Mouse (Mus musculus): ENCODE results near the gene Pced1b.

Pced1b gene

GRCm38 (mm10) chr15:97257206-97257775 lies 10.4 kb downstream of the Pced1b start:
- in situ Hi-C loops (cut with MboI, MseI) = no loop called here

DNA sequence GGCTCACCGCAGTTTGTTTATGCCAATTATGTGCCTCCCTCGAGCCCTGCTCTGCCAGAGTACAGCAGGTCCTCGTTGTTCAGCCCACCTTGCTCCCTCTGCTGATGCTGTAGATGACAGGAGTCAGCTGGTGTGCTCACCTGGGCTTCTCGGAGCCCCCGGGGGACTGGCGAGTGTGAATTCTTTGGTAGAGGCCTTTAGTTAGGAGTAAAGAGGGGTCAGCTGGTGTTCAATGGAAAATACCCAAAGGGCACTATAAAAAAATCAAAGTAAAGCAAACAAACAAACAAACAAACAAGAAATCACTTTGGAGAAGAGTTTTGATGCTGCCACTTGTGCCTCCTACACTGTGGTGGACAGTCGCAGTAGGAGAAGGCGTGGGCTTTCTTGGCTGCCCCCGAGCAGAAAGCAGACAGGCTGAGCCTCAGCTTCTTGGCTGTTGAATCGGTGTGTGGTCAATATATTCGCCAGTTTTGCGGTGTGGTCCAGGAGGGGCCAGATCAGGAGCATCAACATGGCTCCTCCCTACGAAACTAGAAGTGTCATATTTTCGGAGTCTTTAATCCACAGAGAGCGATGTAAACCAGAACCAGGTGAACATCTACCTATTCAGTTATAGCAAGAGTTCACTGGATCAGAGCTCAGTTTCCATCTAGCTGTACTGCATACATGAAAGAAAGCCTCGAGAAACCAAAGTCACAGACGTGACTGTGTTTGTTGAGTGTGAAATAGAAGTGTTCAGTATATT lies 11.8 kb downstream of the Pced1b start:
- in situ Hi-C loops (cut with MboI, MseI) = no loop called here

DNA sequence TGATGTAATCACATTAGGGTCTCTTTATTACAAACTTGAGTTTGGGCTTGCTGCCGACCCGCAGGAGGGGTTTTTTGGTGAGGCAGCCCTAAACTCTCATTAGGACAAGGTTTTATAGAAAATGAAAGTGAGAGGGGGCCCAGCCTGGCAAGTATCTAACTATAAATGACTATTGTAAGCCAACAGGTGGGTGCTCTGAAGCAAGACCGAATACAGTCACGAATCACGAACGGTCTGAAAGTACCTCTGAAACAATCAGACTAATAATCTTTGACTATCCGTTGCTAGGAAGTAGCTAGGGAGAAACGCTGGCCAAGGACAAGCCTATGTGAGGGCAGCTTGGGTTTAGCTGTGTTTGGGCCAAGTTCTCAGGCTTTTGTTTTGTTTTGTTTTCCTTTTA lies 12.4 kb downstream of the Pced1b start:
- in situ Hi-C loops (cut with MboI, MseI) = no loop called here

DNA sequence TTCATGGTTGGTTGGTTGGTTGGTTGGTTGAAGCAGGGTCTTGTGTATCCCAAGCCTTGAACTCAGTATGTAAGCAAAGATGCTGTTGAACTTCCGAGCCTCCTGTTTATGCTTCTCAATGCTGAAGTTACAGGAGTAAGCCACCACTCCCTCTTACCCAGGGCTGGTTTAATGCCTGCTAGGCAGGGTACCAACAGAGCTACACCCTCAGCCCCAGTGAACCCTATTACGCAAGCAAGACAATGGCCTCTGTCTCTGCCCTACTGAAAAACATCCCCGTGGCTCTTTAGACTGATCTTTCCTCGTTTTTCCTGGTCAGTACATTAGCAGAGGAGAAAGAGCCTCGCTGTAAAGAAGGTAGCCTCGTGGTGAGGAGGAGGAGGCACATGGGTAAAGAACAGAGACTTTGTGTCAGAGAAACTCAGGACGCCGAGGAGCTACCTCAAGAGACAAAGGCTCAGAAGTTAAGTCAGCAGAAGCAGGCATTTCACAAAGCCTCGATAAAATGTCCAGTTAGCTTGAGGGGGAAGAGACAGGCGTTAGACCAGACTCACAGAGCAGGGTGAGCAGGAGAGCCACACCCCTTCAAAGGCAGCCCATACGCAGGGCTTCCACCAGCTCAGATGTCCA lies 13.2 kb downstream of the Pced1b start:
- in situ Hi-C loops (cut with MboI, MseI) = no loop called here

GRCm38 (mm10) chr15:97262251-97262650 lies 15.3 kb downstream of the Pced1b start:
- in situ Hi-C loops (cut with MboI, MseI) = no loop called here

GRCm38 (mm10) chr15:97266236-97266845 lies 19.4 kb downstream of the Pced1b start:
- in situ Hi-C loops (cut with MboI, MseI) = no loop called here

GRCm38 (mm10) chr15:97267094-97267695 lies 20.3 kb downstream of the Pced1b start:
- in situ Hi-C loops (cut with MboI, MseI) = no loop called here

- in situ Hi-C loops (cut with MboI, MseI) = no loop called here
These were observed 25.2 kb downstream of the Pced1b start for GRCm38 (mm10) chr15:97271985-97272697.

GRCm38 (mm10) chr15:97272831-97273230 lies 25.9 kb downstream of the Pced1b start:
- in situ Hi-C loops (cut with MboI, MseI) = no loop called here

GRCm38 (mm10) chr15:97275626-97276395 lies 28.9 kb downstream of the Pced1b start:
- in situ Hi-C loops (cut with MboI, MseI) = no loop called here

GRCm38 (mm10) chr15:97276660-97277153 lies 29.8 kb downstream of the Pced1b start:
- in situ Hi-C loops (cut with MboI, MseI) = no loop called here

- in situ Hi-C loops (cut with MboI, MseI) = no loop called here
These were observed 30.4 kb downstream of the Pced1b start for GRCm38 (mm10) chr15:97277328-97277727.

GRCm38 (mm10) chr15:97278340-97278948 lies 31.5 kb downstream of the Pced1b start:
- in situ Hi-C loops (cut with MboI, MseI) = no loop called here

DNA sequence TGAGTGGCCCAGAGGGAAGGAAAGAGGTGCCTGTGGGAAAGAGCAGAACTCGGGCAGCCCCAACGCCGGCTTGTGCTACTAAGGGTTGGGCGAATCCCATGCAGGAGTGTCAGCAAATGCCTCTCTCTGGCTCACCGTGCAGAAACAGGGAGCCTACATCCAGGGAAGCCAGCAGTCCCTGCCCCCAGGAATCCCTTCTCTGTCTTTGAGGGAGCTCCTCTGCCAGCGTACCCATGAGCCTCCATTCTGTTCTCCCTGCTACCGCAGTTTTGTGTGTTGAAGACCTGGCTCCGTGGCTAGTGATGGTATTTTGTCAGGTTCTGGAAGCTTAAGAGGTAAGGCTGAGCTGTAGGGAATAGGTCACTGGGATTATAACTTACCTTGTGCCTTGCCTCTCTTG lies 33.2 kb downstream of the Pced1b start:
- in situ Hi-C loops (cut with MboI, MseI) = no loop called here

DNA sequence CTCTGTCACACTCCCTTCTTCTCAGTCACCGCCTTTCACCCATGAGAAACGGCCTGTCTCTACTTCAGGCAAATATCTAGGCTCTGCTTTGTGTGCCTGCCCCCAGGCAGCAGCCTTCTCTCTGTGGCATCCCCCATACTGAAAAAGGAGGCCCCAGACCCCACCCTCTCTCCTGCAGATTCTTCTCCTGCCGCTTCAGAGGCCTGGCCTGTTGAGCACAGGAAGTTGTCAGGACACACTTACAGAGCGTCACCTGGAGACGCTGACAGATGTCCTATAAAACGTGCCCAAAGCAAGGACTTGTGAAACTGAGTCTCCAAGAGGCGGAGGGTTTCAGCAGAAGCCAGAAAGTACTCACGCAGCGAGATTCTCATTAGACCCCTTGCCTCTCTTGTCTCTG lies 33.9 kb downstream of the Pced1b start:
- in situ Hi-C loops (cut with MboI, MseI) = no loop called here

- in situ Hi-C loops (cut with MboI, MseI) = no loop called here
These were observed 35.0 kb downstream of the Pced1b start for GRCm38 (mm10) chr15:97281712-97282571.

- in situ Hi-C loops (cut with MboI, MseI) = no loop called here
These were observed 35.6 kb downstream of the Pced1b start for GRCm38 (mm10) chr15:97282572-97282881.

GRCm38 (mm10) chr15:97284201-97284600 lies 37.3 kb downstream of the Pced1b start:
- in situ Hi-C loops (cut with MboI, MseI) = no loop called here

GRCm38 (mm10) chr15:97285665-97286212 lies 38.8 kb downstream of the Pced1b start:
- in situ Hi-C loops (cut with MboI, MseI) = no loop called here
